In the genomic region with DNA sequence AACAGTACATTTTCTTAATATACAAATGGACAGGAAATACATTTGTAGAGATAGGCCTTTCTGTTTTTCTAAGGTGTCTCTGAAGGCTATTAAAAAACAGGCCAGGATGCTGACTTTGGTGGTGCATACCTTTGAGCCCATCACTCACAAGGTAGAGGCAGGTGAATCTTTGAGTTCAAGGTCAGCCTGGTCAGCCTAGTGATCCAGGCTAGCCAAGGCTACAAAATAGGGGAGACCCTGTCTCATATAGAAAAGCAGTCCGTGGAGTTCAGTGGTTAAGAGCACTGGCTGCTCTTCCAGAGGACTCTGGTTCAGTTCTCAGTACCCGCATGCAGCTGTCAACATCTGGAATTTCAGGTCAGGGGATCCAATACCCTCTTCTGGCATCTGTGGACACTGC, we compare ENCODE assay signal across 18 mouse cellular contexts. TPM values are rescaled to one million over a fixed set of nuclear protein-coding genes. Genes with fewer than 3 reads are reported as not detected.
"Had no signal": no experiment of that assay in that cellular context is flagged by ENCODE, and none has a peak within 500 bp of the region (broad histone marks: within the 10 kb centered on the region; RNA-seq: fewer than 3 reads in every experiment).

No protein-coding gene starts in this region.

- H3K9ac ChIP-seq: neural tube, embryonic 13.5 days; neural tube, embryonic 15.5 days; stomach, embryonic 15.5 days had no signal

- H3K27me3 ChIP-seq: neural tube, embryonic 13.5 days; neural tube, embryonic 15.5 days; stomach, embryonic 15.5 days had no signal

- H3K4me2 ChIP-seq: neural tube, embryonic 13.5 days; neural tube, embryonic 15.5 days; stomach, embryonic 15.5 days had no signal

- H3K9me3 ChIP-seq: neural tube, embryonic 13.5 days; neural tube, embryonic 15.5 days; stomach, embryonic 15.5 days had no signal

- DNase-seq: retina, postnatal 1 day; right cerebral cortex, adult 18-20 months; right cerebral cortex, postnatal 14 days; right cerebral cortex, postnatal 25 days; right cerebral cortex, postnatal 4 days; spleen, adult 18-20 months; thymus, adult 18-20 months; thymus, adult 2 months; thymus, postnatal 14 days; thymus, postnatal 25 days; thymus, postnatal 36 days; thymus, postnatal 4 days had no signal

- H3K4me3 ChIP-seq: neural tube, embryonic 13.5 days; neural tube, embryonic 15.5 days; stomach, embryonic 15.5 days had no signal

- H3K4me1 ChIP-seq: neural tube, embryonic 15.5 days; stomach, embryonic 15.5 days had no signal

- H3K27ac ChIP-seq: neural tube, embryonic 13.5 days; neural tube, embryonic 15.5 days; stomach, embryonic 15.5 days; stomach, postnatal 0 days had no signal

RNA-seq across cellular contexts. Expression of gene Efcab9, which starts 28.2 kb away (rescaled TPM):
- polyA plus RNA-seq: neural tube, embryonic 14.5 days; neural tube, embryonic 15.5 days; small intestine, adult 2 months had no signal
